Mouse (Mus musculus): Measurements from ENCODE around the gene Dspp. TPM values are rescaled to one million over a fixed set of nuclear protein-coding genes. Genes with fewer than 3 reads are reported as not detected.

Gene Dspp
- polyA plus RNA-seq, 1 experiment = not detected

GRCm38 (mm10) chr5:104137920-104138541 lies 32.5 kb upstream of the Dspp start:
- Histone ChIP-seq H3K4me2 (ENCODE audit: low read depth) (no peak overlapping the region), H3ac (ENCODE audit: control insufficient read depth, insufficient read length) (no peak overlapping the region), H3K4me3 (no peak overlapping the region), H3K79me2 (ENCODE audit: control insufficient read depth, insufficient read depth) (no peaks in the 10 kb centered on the region), H3K36me3 (ENCODE audit: control insufficient read depth, insufficient read depth) (no peaks in the 10 kb centered on the region), H3K27me3 (ENCODE audit: control insufficient read depth, insufficient read depth, insufficient read length) (no peaks in the 10 kb centered on the region)
- TF ChIP-seq POLR2AphosphoS2 (IDR thresholded peaks at IDR 0.05; ENCODE audit: insufficient read length, low read depth) (no peak), REST (IDR thresholded peaks at IDR 0.05; ENCODE audit: insufficient read depth, insufficient read length) (no peak), MAX (IDR thresholded peaks at IDR 0.05; ENCODE audit: low read depth) (no peak), MYOD1 (IDR thresholded peaks at IDR 0.05; ENCODE audit: control insufficient read depth in 1 of 3, insufficient read length in 2 of 3, low read depth in 2 of 3) (no peak), SRF (IDR thresholded peaks at IDR 0.05; ENCODE audit: control insufficient read depth, insufficient read length, low read depth) (no peak), E2F4 (IDR thresholded peaks at IDR 0.05; ENCODE audit: insufficient read depth) (no peak), TCF3 (IDR thresholded peaks at IDR 0.05; ENCODE audit: insufficient read length, low read depth) (no peak), TCF12 (IDR thresholded peaks at IDR 0.05; ENCODE audit: insufficient read depth, poor library complexity, severe bottlenecking) (no peak), CEBPB (IDR thresholded peaks at IDR 0.05; ENCODE audit: insufficient read depth, poor library complexity, severe bottlenecking) (no peak), POLR2A (IDR thresholded peaks at IDR 0.05; ENCODE audit: insufficient read length, low read depth) (no peak), MYOG (IDR thresholded peaks at IDR 0.05; ENCODE audit: control insufficient read depth in 1 of 3, insufficient read depth in 1 of 3, insufficient read length in 2 of 3, low read depth in 2 of 3) (no peak), USF1 (IDR thresholded peaks at IDR 0.05; ENCODE audit: low read depth) (no peak)

GRCm38 (mm10) chr5:104141067-104141466 lies 29.4 kb upstream of the Dspp start:
- H3K27me3 ChIP-seq (ENCODE audit: control insufficient read depth, insufficient read depth, insufficient read length) = no peaks in the 10 kb centered on the region
- H3K79me2 ChIP-seq (ENCODE audit: control insufficient read depth, insufficient read depth) = no peaks in the 10 kb centered on the region
- H3K4me3 ChIP-seq = no peak overlapping the region
- no peak overlapping the region for H3ac ChIP-seq (ENCODE audit: control insufficient read depth, insufficient read length)
- no peaks in the 10 kb centered on the region for H3K36me3 ChIP-seq (ENCODE audit: control insufficient read depth, insufficient read depth)
- no peak overlapping the region for H3K4me2 ChIP-seq (ENCODE audit: low read depth)
- no peak for TF ChIP-seq POLR2AphosphoS2 (IDR thresholded peaks at IDR 0.05; ENCODE audit: insufficient read length, low read depth)
- no peak for TF ChIP-seq POLR2A (IDR thresholded peaks at IDR 0.05; ENCODE audit: insufficient read length, low read depth)

GRCm38 (mm10) chr5:104144057-104144456 lies 26.5 kb upstream of the Dspp start:
- no peak for TF ChIP-seq POLR2A (IDR thresholded peaks at IDR 0.05; ENCODE audit: insufficient read length, low read depth)
- TF ChIP-seq REST (IDR thresholded peaks at IDR 0.05; ENCODE audit: insufficient read depth, insufficient read length) = no peak
- TF ChIP-seq SRF (IDR thresholded peaks at IDR 0.05; ENCODE audit: control insufficient read depth, insufficient read length, low read depth) = no peak
- no peak for TF ChIP-seq TCF3 (IDR thresholded peaks at IDR 0.05; ENCODE audit: insufficient read length, low read depth)
- TF ChIP-seq POLR2AphosphoS2 (IDR thresholded peaks at IDR 0.05; ENCODE audit: insufficient read length, low read depth) = no peak
- TF ChIP-seq MYOG (IDR thresholded peaks at IDR 0.05; ENCODE audit: control insufficient read depth in 1 of 3, insufficient read depth in 1 of 3, insufficient read length in 2 of 3, low read depth in 2 of 3) = no peak
- H3K36me3 ChIP-seq (ENCODE audit: control insufficient read depth, insufficient read depth) = no peaks in the 10 kb centered on the region
- no peaks in the 10 kb centered on the region for H3K27me3 ChIP-seq (ENCODE audit: control insufficient read depth, insufficient read depth, insufficient read length)
- no peak overlapping the region for H3K4me3 ChIP-seq
- no peak overlapping the region for H3ac ChIP-seq (ENCODE audit: control insufficient read depth, insufficient read length)
- no peak overlapping the region for H3K4me2 ChIP-seq (ENCODE audit: low read depth)
- no peaks in the 10 kb centered on the region for H3K79me2 ChIP-seq (ENCODE audit: control insufficient read depth, insufficient read depth)

- Histone ChIP-seq H3K27me3 (ENCODE audit: control insufficient read depth, insufficient read depth, insufficient read length) (no peaks in the 10 kb centered on the region), H3K4me2 (ENCODE audit: low read depth) (no peak overlapping the region), H3ac (ENCODE audit: control insufficient read depth, insufficient read length) (no peak overlapping the region), H3K4me3 (no peak overlapping the region), H3K36me3 (ENCODE audit: control insufficient read depth, insufficient read depth) (no peaks in the 10 kb centered on the region), H3K79me2 (ENCODE audit: control insufficient read depth, insufficient read depth) (no peaks in the 10 kb centered on the region)
- no peak for TF ChIP-seq MAX (IDR thresholded peaks at IDR 0.05; ENCODE audit: low read depth)
- TF ChIP-seq REST (IDR thresholded peaks at IDR 0.05; ENCODE audit: insufficient read depth, insufficient read length) = no peak
- TF ChIP-seq MYOD1 (IDR thresholded peaks at IDR 0.05; ENCODE audit: control insufficient read depth in 1 of 3, insufficient read length in 2 of 3, low read depth in 2 of 3) = no peak
- TF ChIP-seq POLR2AphosphoS2 (IDR thresholded peaks at IDR 0.05; ENCODE audit: insufficient read length, low read depth) = no peak
- TF ChIP-seq TCF3 (IDR thresholded peaks at IDR 0.05; ENCODE audit: insufficient read length, low read depth) = no peak
- no peak for TF ChIP-seq USF1 (IDR thresholded peaks at IDR 0.05; ENCODE audit: low read depth)
- no peak for TF ChIP-seq TCF12 (IDR thresholded peaks at IDR 0.05; ENCODE audit: insufficient read depth, poor library complexity, severe bottlenecking)
- no peak for TF ChIP-seq POLR2A (IDR thresholded peaks at IDR 0.05; ENCODE audit: insufficient read length, low read depth)
- TF ChIP-seq E2F4 (IDR thresholded peaks at IDR 0.05; ENCODE audit: insufficient read depth) = no peak
- TF ChIP-seq CEBPB (IDR thresholded peaks at IDR 0.05; ENCODE audit: insufficient read depth, poor library complexity, severe bottlenecking) = no peak
- no peak for TF ChIP-seq MYOG (IDR thresholded peaks at IDR 0.05; ENCODE audit: control insufficient read depth in 1 of 3, insufficient read depth in 1 of 3, insufficient read length in 2 of 3, low read depth in 2 of 3)
- no peak for TF ChIP-seq SRF (IDR thresholded peaks at IDR 0.05; ENCODE audit: control insufficient read depth, insufficient read length, low read depth)
Measured at GRCm38 (mm10) chr5:104149349-104149748, 21.2 kb upstream of the Dspp start.

- H3K27me3 ChIP-seq (ENCODE audit: control insufficient read depth, insufficient read depth, insufficient read length) = no peaks in the 10 kb centered on the region
- no peak overlapping the region for H3K4me3 ChIP-seq
- H3K4me2 ChIP-seq (ENCODE audit: low read depth) = no peak overlapping the region
- no peak for TF ChIP-seq E2F4 (IDR thresholded peaks at IDR 0.05; ENCODE audit: insufficient read depth)
- no peak for TF ChIP-seq TCF12 (IDR thresholded peaks at IDR 0.05; ENCODE audit: insufficient read depth, poor library complexity, severe bottlenecking)
- no peak for TF ChIP-seq POLR2A (IDR thresholded peaks at IDR 0.05; ENCODE audit: insufficient read length, low read depth)
- TF ChIP-seq CEBPB (IDR thresholded peaks at IDR 0.05; ENCODE audit: insufficient read depth, poor library complexity, severe bottlenecking) = no peak
- no peak for TF ChIP-seq SRF (IDR thresholded peaks at IDR 0.05; ENCODE audit: control insufficient read depth, insufficient read length, low read depth)
- no peak for TF ChIP-seq MYOG (IDR thresholded peaks at IDR 0.05; ENCODE audit: control insufficient read depth in 1 of 3, insufficient read depth in 1 of 3, insufficient read length in 2 of 3, low read depth in 2 of 3)
- no peak for TF ChIP-seq MYOD1 (IDR thresholded peaks at IDR 0.05; ENCODE audit: control insufficient read depth in 1 of 3, insufficient read length in 2 of 3, low read depth in 2 of 3)
- TF ChIP-seq REST (IDR thresholded peaks at IDR 0.05; ENCODE audit: insufficient read depth, insufficient read length) = no peak
- no peak for TF ChIP-seq MAX (IDR thresholded peaks at IDR 0.05; ENCODE audit: low read depth)
- TF ChIP-seq POLR2AphosphoS2 (IDR thresholded peaks at IDR 0.05; ENCODE audit: insufficient read length, low read depth) = no peak
- TF ChIP-seq USF1 (IDR thresholded peaks at IDR 0.05; ENCODE audit: low read depth) = no peak
- TF ChIP-seq TCF3 (IDR thresholded peaks at IDR 0.05; ENCODE audit: insufficient read length, low read depth) = no peak
- H3K79me2 ChIP-seq (ENCODE audit: control insufficient read depth, insufficient read depth) = no peaks in the 10 kb centered on the region
- H3ac ChIP-seq (ENCODE audit: control insufficient read depth, insufficient read length) = no peak overlapping the region
- H3K36me3 ChIP-seq (ENCODE audit: control insufficient read depth, insufficient read depth) = no peaks in the 10 kb centered on the region
Measured at GRCm38 (mm10) chr5:104150196-104150595, 20.3 kb upstream of the Dspp start.
